Mouse (Mus musculus): ENCODE data around the gene Zbtb11. TPM values are rescaled to one million over a fixed set of nuclear protein-coding genes. Genes with fewer than 3 reads are reported as not detected.

The Zbtb11 gene
- polyA plus RNA-seq, 1 experiment from 2014 or later = 17.6 TPM

GRCm38 (mm10) chr16:56058151-56058550, 84.5 kb downstream of the Zbtb11 start:
- no peaks in the 10 kb centered on the region for H3K9me3 ChIP-seq (replicated peaks)
- no peak overlapping the region for H3K4me3 ChIP-seq
- H3K9ac ChIP-seq = no peak overlapping the region
- no peak overlapping the region for H3K27ac ChIP-seq
- no peak for ATAC-seq
- no peak overlapping the region for H3K4me2 ChIP-seq
- no peaks in the 10 kb centered on the region; the same call in 1 of the 2 replicates for H3K27me3 ChIP-seq (replicated peaks)
- peaks cover 6% of the 10 kb centered on the region; the same call in 1 of the 2 replicates for H3K4me1 ChIP-seq
- WGBS (ENCODE audit: insufficient replicate concordance) = 67% methylated on average over 10 of the region's 10 CpGs
- no peaks in the 10 kb centered on the region for H3K36me3 ChIP-seq

Other genes starting within 250 kb of the Zbtb11 start
- 2.4 and 2.6 TPM in 2 replicates for gene Nfkbiz, start 135.0 kb upstream of the Zbtb11 start, polyA plus RNA-seq (2016; fragmentation: Nextera tagmentation; extraction: Ambion mirVana)
- 0.57 and 0.71 TPM in 2 replicates for gene Nxpe3, start 78.6 kb upstream of the Zbtb11 start, polyA plus RNA-seq (2016; fragmentation: Nextera tagmentation; extraction: Ambion mirVana)
- 5.7 and 6.0 TPM in 2 replicates for gene Cep97, start 39.0 kb upstream of the Zbtb11 start, polyA plus RNA-seq (2016; fragmentation: Nextera tagmentation; extraction: Ambion mirVana)
- 638 and 654 TPM in 2 replicates for gene Rpl24, start 7.6 kb upstream of the Zbtb11 start, polyA plus RNA-seq (2016; fragmentation: Nextera tagmentation; extraction: Ambion mirVana)
- gene Pcnp, start 55.9 kb downstream of the Zbtb11 start, polyA plus RNA-seq (2016; fragmentation: Nextera tagmentation; extraction: Ambion mirVana) = 140 and 142 TPM in 2 replicates
- 23.1 and 24.1 TPM in 2 replicates for gene Trmt10c, start 63.9 kb downstream of the Zbtb11 start, polyA plus RNA-seq (2016; fragmentation: Nextera tagmentation; extraction: Ambion mirVana)
- gene Senp7, start 74.5 kb downstream of the Zbtb11 start, polyA plus RNA-seq (2016; fragmentation: Nextera tagmentation; extraction: Ambion mirVana) = 21.0 and 22.9 TPM in 2 replicates
- 0.11 and 0.18 TPM in 2 replicates for gene Impg2, start 230.4 kb downstream of the Zbtb11 start, polyA plus RNA-seq (2016; fragmentation: Nextera tagmentation; extraction: Ambion mirVana)